Mouse (Mus musculus) heart, embryonic 11.5 days (tissue): ENCODE results near the gene Cyp4f16. TPM values are rescaled to one million over a fixed set of nuclear protein-coding genes. Genes with fewer than 3 reads are reported as not detected.
"Not testable (repeated sequence)": the region's sequence is repeated elsewhere in the genome, so short reads cannot be mapped to it uniquely, and the experiment has no call there.

Experiments used
- ATAC-seq: fragments of 200-750 bp; cut with Nextera tagmentation; replicated peaks from 2 replicates; pipeline ENCODE4 v1.8.0; 2017; ENCODE audit warnings: moderate library complexity; ENCODE audit not compliant: insufficient number of reproducible peaks, low FRiP score, low TSS enrichment
- H3K27ac ChIP-seq: fragments of 300-500 bp; sonication (generic); 2 replicates; pipeline ENCODE4 v1.5.1; 2014; ENCODE audit warnings: mild to moderate bottlenecking, low read depth, low read length
- H3K27me3 ChIP-seq: fragments of 300-500 bp; sonication (generic); 2 replicates; pipeline ENCODE4 v1.6.1; 2014; ENCODE audit warnings: mild to moderate bottlenecking, low read length, mixed read lengths; ENCODE audit not compliant: control insufficient read depth, insufficient read depth
- H3K36me3 ChIP-seq: fragments of 300-500 bp; sonication (generic); 2 replicates; pipeline ENCODE4 v1.6.1; 2014; ENCODE audit warnings: mild to moderate bottlenecking, low read length, moderate library complexity, mixed read lengths; ENCODE audit not compliant: control insufficient read depth, insufficient read depth
- H3K4me1 ChIP-seq: fragments of 300-500 bp; sonication (generic); 2 replicates; pipeline ENCODE4 v1.6.1; 2014; ENCODE audit warnings: low read length; ENCODE audit not compliant: control insufficient read depth, insufficient read depth
- H3K4me2 ChIP-seq: fragments of 300-500 bp; sonication (generic); 2 replicates; pipeline ENCODE4 v1.6.1; 2014; ENCODE audit warnings: mild to moderate bottlenecking, moderate library complexity
- H3K4me3 ChIP-seq: fragments of 300-500 bp; sonication (generic); 2 replicates; pipeline ENCODE4 v1.5.1; 2014; ENCODE audit warnings: low read depth, low read length
- H3K9ac ChIP-seq: fragments of 300-500 bp; sonication (generic); 2 replicates; pipeline ENCODE4 v1.6.1; 2014; ENCODE audit warnings: mild to moderate bottlenecking, low read depth, low read length, moderate library complexity
- H3K9me3 ChIP-seq: fragments of 300-500 bp; sonication (generic); replicated peaks from 2 replicates; pipeline ENCODE4 v1.6.1; 2016; ENCODE audit warnings: low read length; ENCODE audit not compliant: control insufficient read depth
- WGBS: fragments of 180-500 bp; shearing (Covaris S2); extraction: QIAGEN DNeasy Blood & Tissue Kit; methylation state at CpG from one replicate; pipeline ENCODE4 v1.1.7; 2014; ENCODE audit not compliant: insufficient replicate concordance; 5-methylcytosine and 5-hydroxymethylcytosine counted together
- polyA plus RNA-seq: library from polyadenylated mRNA; unstranded; fragments of >200 nt; fragmentation: Nextera tagmentation; extraction: Ambion mirVana; gene quantifications from 2 replicates; pipeline ENCODE4 v1.2.1, GENCODE M21; 2014

Gene Cyp4f16
- polyA plus RNA-seq, 1 experiment from 2014 or later = 12.6 TPM

DNA sequence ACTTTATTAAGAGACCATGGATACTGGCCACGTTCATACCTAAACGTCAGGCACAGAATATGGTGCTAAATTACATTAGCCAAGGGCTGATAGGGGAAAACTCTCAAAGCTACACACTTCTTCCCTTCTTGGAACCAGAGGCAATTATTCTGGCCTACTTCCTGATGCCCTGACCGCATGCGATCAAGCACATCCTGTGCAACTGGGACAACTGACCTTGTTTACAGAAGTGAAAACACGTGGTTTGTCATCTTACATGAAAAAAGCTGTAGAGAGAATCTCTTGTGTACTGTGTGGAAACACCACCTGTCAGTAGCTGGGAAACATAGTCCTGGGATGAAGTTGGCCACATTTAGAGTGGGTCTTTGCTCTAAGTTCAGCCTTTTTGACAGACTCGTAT, 2.3 kb upstream of the Cyp4f16 start:
- no peak for ATAC-seq
- Histone ChIP-seq H3K27ac (no peak overlapping the region), H3K4me2 (no peak overlapping the region), H3K4me1 (no peaks in the 10 kb centered on the region), H3K36me3 (no peaks in the 10 kb centered on the region), H3K27me3 (no peaks in the 10 kb centered on the region), H3K9me3 (no peaks in the 10 kb centered on the region), H3K4me3 (no peak overlapping the region), H3K9ac (no peak overlapping the region)
- WGBS = 83% methylated on average over 6 of the region's 6 CpGs

DNA sequence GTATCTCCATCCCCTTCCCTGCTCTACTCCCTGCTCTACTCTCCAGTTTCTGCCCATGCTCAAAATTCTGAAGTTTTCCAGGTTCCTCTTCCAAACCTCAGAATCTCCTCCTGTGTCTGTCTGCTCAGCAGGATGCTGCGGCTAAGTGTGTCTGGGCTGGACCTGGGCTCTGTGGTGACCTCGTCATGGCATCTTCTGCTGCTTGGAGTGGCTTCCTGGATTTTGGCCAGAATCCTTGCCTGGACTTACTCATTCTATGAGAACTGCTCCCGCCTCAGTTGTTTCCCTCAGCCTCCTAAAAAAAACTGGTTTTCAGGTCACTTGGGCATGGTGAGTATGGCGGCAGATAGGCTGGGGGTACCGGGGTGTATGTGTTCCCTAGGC, 501 bp downstream of the Cyp4f16 start:
- Histone ChIP-seq H3K27me3 (no peaks in the 10 kb centered on the region), H3K4me2 (peak overlapping the region; percentile 62), H3K9ac (peak overlapping the region; percentile 4; the same call in 1 of the 2 replicates), H3K36me3 (no peaks in the 10 kb centered on the region), H3K27ac (no peak overlapping the region), H3K4me1 (no peaks in the 10 kb centered on the region), H3K4me3 (peak overlapping the region; percentile 41), H3K9me3 (no peaks in the 10 kb centered on the region)
- WGBS = 67% methylated on average over 5 of the region's 5 CpGs
- peak; percentile 10; the same call in 1 of the 2 replicates for ATAC-seq

DNA sequence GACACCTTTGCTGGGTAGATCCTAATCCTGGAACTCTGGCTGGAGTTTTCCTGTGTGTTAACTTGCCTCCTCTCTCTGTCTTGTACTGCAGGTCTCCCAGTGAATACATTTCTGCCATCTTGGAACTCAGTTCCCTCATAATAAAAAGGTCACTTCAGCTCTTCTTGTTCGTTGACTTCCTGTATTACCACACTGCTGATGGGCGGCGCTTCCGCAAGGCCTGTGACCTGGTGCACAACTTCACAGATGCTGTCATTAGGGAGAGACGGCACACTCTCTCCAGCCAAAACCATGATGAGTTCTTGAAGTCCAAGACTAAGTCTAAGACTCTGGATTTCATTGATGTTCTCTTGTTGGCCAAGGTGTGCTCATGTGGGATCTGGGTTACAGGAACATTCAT, 8.4 kb downstream of the Cyp4f16 start:
- H3K27me3 ChIP-seq, H3K4me3 ChIP-seq, H3K27ac ChIP-seq, H3K4me1 ChIP-seq, ATAC-seq, H3K4me2 ChIP-seq, H3K36me3 ChIP-seq, H3K9ac ChIP-seq, H3K9me3 ChIP-seq: not testable (repeated sequence)
- 91% methylated on average over 5 of the region's 5 CpGs for WGBS

DNA sequence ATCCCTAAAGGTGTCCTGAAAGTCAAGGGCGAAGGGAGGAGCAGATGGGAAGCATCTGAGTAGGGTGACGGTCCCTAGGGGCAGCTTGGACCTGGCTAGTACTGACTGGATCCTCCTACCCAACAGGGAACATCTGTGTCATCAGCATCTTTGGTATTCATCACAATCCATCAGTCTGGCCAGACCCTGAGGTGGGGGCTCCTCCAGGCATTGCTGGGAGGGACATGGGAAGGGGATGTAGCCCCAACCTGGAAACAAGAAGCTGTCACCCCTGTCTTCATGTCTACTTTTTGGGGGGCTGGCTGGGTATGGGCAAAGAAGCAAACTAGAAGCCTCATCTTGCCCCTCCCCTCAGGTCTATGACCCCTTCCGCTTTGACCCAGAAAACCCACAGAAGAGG, 14.0 kb downstream of the Cyp4f16 start:
- H3K9ac ChIP-seq, ATAC-seq: not testable (repeated sequence)

DNA sequence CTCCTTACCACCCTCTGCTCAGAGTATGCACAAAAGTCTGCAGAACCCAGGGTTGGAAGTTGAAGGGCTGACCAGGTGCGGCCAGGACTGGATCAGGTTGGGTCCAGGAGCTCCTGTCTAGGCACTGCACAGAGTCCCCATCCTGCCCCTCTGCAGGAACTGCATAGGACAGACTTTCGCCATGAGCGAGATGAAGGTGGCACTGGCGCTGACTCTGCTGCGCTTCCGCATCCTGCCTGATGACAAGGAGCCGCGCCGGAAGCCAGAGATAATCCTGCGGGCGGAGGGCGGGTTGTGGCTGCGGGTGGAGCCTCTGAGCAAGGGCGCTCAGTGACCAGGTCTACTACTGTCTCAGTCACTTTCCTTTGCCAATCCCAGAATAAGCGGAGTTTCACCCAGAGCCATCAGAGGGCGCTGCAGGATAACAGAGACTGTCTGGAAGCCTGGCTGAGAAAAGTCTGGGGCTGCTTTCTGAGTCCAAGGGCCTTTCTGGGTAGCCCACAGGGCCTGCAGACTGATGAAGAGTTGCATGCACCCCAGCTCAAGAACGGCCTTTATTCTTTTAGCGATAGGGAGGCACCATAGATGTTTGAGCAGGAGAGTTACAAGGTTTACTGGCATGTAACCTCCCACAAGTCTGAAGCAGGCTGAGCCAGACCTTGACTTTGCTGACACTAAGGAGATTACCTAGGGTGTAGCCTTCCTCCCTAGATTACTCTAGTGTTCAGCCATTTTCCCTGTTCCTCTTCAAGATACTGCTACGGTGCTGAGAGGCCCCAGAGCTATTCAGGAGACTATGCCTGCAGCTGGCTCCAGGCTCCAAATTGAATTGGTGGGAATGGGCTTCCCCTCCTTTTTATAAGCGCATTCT, 14.8 kb downstream of the Cyp4f16 start:
- peak; percentile 49 for ATAC-seq
- 12% methylated on average over 20 of the region's 20 CpGs for WGBS

More for the DNA sequence above, 14.0 kb downstream of the Cyp4f16 start:
- not testable (repeated sequence) for H3K4me1 ChIP-seq, H3K9me3 ChIP-seq, H3K27me3 ChIP-seq, H3K36me3 ChIP-seq, H3K27ac ChIP-seq
- WGBS = 80% methylated on average over 3 of the region's 3 CpGs
- H3K4me2 ChIP-seq = peak overlapping the region; percentile 64
- peak overlapping the region; percentile 25; the same call in 1 of the 2 replicates for H3K4me3 ChIP-seq

DNA sequence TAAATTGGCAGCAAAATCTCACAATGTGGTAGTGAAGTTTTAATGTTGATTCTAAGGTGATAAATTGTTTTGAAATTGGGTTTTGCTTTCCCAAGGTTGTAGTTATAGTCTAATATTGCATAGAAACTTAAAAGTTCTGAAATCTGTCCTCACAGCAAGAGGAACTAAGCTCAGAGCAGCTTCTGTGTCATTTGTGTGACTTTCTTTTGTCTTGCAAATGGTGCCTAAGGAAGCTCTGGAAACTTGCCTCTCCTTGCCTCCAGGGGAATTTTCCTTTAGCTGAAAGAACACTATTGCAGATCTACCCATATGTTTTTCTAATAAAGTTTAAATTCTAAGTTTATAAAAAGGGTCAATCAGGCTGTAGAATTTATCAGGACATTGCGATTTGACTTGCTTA, 16.7 kb downstream of the Cyp4f16 start:
- 41% methylated on average over 1 of the region's 1 CpGs for WGBS

More for the DNA sequence above, 14.8 kb downstream of the Cyp4f16 start:
- H3K9ac ChIP-seq = peak overlapping the region; percentile 54
- H3K36me3 ChIP-seq = no peaks in the 10 kb centered on the region
- no peaks in the 10 kb centered on the region; the same call in 1 of the 2 replicates for H3K4me1 ChIP-seq
- H3K4me3 ChIP-seq = peak overlapping the region; percentile 25
- H3K27ac ChIP-seq = no peak overlapping the region
- H3K9me3 ChIP-seq = no peaks in the 10 kb centered on the region
- peak overlapping the region; percentile 64 for H3K4me2 ChIP-seq
- no peaks in the 10 kb centered on the region for H3K27me3 ChIP-seq

DNA sequence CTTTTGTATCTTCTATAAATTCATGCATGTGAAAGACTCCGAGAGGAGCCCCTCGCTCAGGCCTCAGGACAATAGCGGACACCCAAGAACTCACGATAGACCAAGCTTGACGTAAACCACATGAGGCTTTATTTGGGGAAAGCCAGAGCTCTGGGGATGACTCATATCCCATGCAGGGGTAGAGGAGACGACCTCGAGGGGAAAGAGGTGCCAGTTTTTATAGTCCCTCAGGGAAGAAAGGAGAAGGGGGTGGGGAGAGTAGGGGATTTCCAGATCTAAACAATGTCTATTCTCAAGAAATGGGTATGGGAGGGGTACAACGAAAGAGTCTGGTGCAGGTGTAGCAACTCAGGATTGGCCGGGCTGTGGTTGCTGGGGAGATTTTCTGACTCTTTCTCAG, 18.0 kb downstream of the Cyp4f16 start:
- not testable (repeated sequence) for H3K27ac ChIP-seq, H3K4me3 ChIP-seq, H3K36me3 ChIP-seq, H3K4me2 ChIP-seq, H3K9me3 ChIP-seq, H3K4me1 ChIP-seq, H3K9ac ChIP-seq, ATAC-seq, H3K27me3 ChIP-seq
- 70% methylated on average over 9 of the region's 9 CpGs for WGBS

More for the DNA sequence above, 16.7 kb downstream of the Cyp4f16 start:
- not testable (repeated sequence) for H3K27me3 ChIP-seq, ATAC-seq, H3K4me2 ChIP-seq, H3K9me3 ChIP-seq, H3K27ac ChIP-seq, H3K36me3 ChIP-seq, H3K4me3 ChIP-seq, H3K9ac ChIP-seq, H3K4me1 ChIP-seq

DNA sequence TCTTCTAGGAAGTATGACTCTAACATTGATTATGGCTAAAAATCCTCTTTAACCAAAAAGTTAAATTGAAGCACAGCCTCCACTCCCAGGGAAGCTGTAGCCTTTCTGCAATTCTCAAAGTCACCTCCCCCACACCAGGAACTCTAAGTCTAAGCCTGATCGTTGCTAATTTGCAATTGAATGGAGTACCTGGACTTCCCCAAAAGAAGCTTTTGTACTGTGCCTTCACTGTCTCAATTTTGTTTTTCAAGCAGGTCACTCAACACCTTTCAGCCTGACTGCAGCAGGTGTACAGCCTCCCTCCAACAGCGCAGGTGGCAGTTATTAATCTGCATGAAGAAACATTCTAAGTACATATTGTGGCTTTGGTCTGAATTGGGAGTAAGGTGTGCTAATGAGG, 26.9 kb downstream of the Cyp4f16 start:
- H3K27me3 ChIP-seq, H3K9me3 ChIP-seq, H3K4me1 ChIP-seq, ATAC-seq, H3K4me2 ChIP-seq, H3K27ac ChIP-seq, H3K4me3 ChIP-seq, H3K36me3 ChIP-seq, H3K9ac ChIP-seq: not testable (repeated sequence)
- WGBS = 77% methylated on average over 2 of the region's 2 CpGs

DNA sequence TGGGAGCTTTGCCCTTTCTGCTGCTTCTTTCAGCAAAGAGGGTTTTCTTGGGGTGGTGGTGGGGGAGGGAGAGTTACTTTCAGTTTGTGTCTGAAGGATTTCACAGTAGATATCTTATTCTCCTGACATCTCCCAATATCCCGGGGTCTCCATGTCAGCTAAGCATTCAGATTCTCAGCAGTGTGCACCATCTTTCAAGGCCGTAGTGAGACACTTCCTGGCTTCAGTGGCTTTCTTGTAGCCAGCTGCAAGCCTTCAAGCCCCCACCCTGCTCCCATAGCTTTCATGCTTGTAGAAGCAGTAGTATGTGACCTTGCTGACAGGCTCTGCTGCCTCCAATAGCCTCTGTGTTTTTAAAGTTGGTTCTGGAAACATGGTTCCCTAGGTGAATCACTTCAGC, 36.9 kb downstream of the Cyp4f16 start:
- not testable (repeated sequence) for H3K27me3 ChIP-seq, ATAC-seq, H3K4me1 ChIP-seq, H3K36me3 ChIP-seq, H3K9me3 ChIP-seq, H3K4me2 ChIP-seq, H3K4me3 ChIP-seq, H3K9ac ChIP-seq, H3K27ac ChIP-seq
- WGBS = 66% methylated on average over 2 of the region's 2 CpGs
